Mouse (Mus musculus): ENCODE results near the gene Rad18. TPM values are rescaled to one million over a fixed set of nuclear protein-coding genes. Genes with fewer than 3 reads are reported as not detected.

The Rad18 gene
- 41.8 and 43.6 TPM in 2 replicates for polyA plus RNA-seq (2015; fragmentation: Nextera tagmentation; extraction: Ambion mirVana)

DNA sequence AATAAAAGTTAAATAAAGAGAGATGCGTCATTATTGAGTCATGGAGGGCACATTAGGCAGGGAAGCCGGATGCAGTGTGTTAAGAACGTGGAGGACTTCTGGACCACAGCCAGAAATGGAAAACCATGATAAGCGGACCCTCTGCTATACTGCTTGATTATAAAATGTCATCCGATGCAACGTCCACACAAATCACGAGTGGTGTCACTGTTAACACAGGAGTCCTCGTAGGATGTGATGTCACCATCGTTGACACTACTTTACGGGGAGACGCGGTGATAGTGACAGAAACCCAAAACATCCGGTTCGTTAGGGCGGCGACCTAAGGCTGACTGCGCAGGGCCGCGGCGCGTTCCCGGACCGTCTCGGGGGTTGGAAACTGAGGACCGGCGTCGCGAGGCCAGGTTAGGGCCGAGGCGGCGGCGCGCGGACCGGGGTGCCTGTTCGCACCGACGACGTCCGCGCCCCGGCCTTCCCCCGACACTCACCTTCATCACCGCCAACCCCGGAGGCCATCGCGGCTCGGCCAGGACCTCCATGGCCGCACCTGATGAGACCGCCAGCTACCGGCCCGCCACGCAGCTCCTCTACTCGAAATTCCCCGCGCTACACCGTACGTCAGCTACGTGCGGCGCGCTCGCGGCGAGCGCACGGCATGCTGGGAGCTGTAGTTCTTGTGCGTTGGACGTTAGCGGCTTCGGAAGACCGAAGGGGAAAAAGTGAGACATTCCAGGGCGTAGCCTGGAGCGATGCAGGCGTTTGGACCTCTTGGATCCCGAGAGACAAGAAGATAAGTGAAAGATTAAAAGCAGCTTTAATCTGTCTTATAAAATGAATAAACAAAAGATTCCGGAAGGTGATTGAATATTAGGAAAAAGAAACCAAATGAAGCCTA lies at the start of gene Rad18:
Gene Rad18, minus strand, starts transcription at position 631 of the 895 bp plus-strand sequence.
- ATAC-seq (ENCODE audit: low FRiP score, low read depth): peak; percentile 93
- Histone ChIP-seq H3K4me1 (peaks cover 11% of the 10 kb centered on the region), H3K9ac (peak within 1 kb of the TSS; percentile 78), H3K27me3 (peaks cover 10% of the 10 kb centered on the region), H3K9me3 (no peaks in the 10 kb centered on the region), H3K36me3 (no peaks in the 10 kb centered on the region), H3K27ac (no peak within 1 kb of the TSS), H3K4me2 (replicated peaks) (peak within 1 kb of the TSS; percentile 80), H3K4me3 (peak within 1 kb of the TSS; percentile 76)
- WGBS: under 1% methylated on average over 73 of the region's 77 CpGs

DNA sequence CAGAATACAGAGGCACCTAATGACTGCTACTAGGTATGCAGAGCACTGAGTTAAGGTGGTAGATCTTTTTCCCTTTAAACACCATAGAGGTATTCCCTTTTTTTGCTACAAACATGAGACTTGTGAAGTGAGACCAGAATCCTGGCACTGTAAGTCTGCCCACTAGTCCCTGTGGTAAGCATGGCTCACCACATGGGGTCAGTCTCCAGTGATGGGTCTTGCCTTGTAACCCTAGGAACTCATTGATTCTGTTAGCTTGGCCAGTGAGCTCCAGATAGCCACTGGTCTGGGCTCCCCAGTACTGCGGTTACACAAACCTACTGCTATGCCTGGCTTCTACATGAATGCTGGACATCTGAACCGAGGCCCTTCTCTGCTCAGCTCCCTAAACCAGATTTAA lies 45.8 kb upstream of the Rad18 start:
- no peak overlapping the region for H3K4me3 ChIP-seq
- no peak overlapping the region for H3K4me2 ChIP-seq (replicated peaks)
- H3K4me1 ChIP-seq: no peaks in the 10 kb centered on the region
- ATAC-seq (ENCODE audit: low FRiP score, low read depth): no peak
- no peak overlapping the region for H3K9ac ChIP-seq
- H3K36me3 ChIP-seq: peaks cover 36% of the 10 kb centered on the region
- H3K9me3 ChIP-seq: no peaks in the 10 kb centered on the region
- H3K27me3 ChIP-seq: no peaks in the 10 kb centered on the region
- WGBS: 79% methylated on average over 2 of the region's 2 CpGs
- no peak overlapping the region for H3K27ac ChIP-seq

DNA sequence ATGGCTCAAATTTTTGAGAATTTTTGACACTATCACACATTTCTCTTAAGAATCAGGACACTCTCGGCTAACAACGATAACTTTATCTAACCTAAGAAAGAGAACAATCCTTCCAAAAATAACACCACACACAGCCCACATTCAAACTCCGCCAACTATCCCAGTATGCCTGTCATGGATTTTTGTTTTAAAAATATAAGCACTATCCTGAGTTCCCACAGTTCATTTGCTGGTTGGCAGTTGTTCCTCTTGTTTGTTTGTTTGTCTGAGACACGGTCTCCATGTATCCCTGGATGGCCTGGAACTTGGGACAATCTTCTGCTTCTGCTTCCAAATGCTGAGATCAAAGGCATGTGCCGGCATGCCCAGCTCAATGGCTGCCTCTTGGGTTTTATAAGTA lies 45.3 kb upstream of the Rad18 start:
- peaks cover 36% of the 10 kb centered on the region for H3K36me3 ChIP-seq
- H3K9ac ChIP-seq: no peak overlapping the region
- H3K27me3 ChIP-seq: no peaks in the 10 kb centered on the region
- H3K9me3 ChIP-seq: no peaks in the 10 kb centered on the region
- no peak overlapping the region for H3K4me2 ChIP-seq (replicated peaks)
- ATAC-seq (ENCODE audit: low FRiP score, low read depth): no peak
- no peak overlapping the region for H3K4me3 ChIP-seq
- 85% methylated on average over 5 of the region's 5 CpGs for WGBS
- H3K27ac ChIP-seq: no peak overlapping the region
- H3K4me1 ChIP-seq: no peaks in the 10 kb centered on the region

DNA sequence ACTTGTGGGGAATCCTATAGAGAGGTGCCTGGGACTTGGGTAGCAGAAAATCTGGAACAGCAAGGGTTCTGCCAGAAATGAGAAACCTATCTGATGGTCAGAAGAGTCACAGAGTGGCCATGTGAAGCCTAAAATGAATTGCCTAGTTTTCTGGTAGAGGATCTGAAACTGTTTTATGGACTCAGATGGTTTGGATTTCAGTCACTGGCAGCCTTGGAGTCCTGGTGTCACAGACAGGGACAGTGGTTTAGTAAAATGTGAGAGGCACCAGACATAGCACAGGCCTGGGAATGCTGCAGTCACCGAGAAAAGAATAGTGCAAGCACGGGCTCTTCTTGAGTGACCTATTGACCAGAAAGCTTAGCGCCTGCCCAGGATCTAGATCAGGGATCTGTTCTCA lies 43.1 kb upstream of the Rad18 start:
- Histone ChIP-seq H3K27ac (no peak overlapping the region), H3K36me3 (peaks cover 44% of the 10 kb centered on the region), H3K4me3 (no peak overlapping the region), H3K4me2 (replicated peaks) (no peak overlapping the region), H3K9ac (no peak overlapping the region), H3K27me3 (no peaks in the 10 kb centered on the region), H3K9me3 (no peaks in the 10 kb centered on the region), H3K4me1 (no peaks in the 10 kb centered on the region)
- WGBS: 87% methylated on average over 3 of the region's 3 CpGs
- no peak for ATAC-seq (ENCODE audit: low FRiP score, low read depth)

DNA sequence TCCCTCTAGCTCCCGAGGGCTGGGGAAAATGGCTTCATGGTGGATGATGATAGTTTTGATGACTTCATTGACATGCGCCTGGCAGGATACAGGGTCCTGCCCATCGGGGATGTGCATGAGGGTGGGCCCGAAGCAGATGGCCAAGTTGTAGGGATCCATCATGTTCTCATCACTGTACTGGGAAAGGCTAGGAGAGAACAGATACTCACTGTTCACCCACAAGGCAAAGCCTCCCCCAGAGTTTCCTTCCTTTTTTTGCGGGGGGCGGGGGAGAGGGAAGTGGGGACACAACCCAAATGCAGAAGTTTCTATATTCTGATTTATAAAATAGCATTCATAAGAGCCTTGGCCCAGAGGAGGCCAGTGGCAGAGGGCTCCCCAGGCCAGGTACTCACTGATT lies 42.4 kb upstream of the Rad18 start:
- Histone ChIP-seq H3K36me3 (peaks cover 50% of the 10 kb centered on the region), H3K4me2 (replicated peaks) (no peak overlapping the region), H3K4me3 (no peak overlapping the region), H3K27me3 (no peaks in the 10 kb centered on the region), H3K9ac (no peak overlapping the region), H3K9me3 (no peaks in the 10 kb centered on the region), H3K4me1 (no peaks in the 10 kb centered on the region), H3K27ac (no peak overlapping the region)
- 90% methylated on average over 6 of the region's 6 CpGs for WGBS
- no peak for ATAC-seq (ENCODE audit: low FRiP score, low read depth)

DNA sequence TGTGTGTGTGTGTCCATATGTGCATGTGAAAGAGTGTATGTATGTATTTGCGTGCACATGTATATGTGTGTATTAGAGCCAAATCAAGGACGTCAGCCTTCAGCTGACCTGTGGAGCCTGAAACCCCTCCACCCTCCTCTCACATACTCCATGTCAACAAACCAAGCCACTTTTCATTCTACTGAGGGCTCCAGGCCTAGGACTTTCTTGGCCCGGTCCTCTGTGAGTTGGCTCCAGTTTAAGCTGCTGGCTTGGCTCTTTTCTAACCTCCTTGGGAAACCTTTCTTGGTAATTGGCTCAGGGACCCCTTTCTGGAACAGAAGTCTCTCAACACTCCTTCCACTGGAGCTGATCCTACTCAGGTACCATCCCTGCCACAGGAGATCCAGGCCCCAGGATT lies 40.0 kb upstream of the Rad18 start:
- ATAC-seq (ENCODE audit: low FRiP score, low read depth): no peak
- H3K9ac ChIP-seq: no peak overlapping the region
- no peak overlapping the region for H3K4me3 ChIP-seq
- H3K4me1 ChIP-seq: no peaks in the 10 kb centered on the region
- 92% methylated on average over 3 of the region's 3 CpGs for WGBS
- H3K4me2 ChIP-seq (replicated peaks): no peak overlapping the region
- no peaks in the 10 kb centered on the region for H3K27me3 ChIP-seq
- no peak overlapping the region for H3K27ac ChIP-seq
- H3K9me3 ChIP-seq: 0 out of 2 replicates have a peak, but pooled peaks cover 4% of the 10 kb centered on the region
- H3K36me3 ChIP-seq: peaks cover 53% of the 10 kb centered on the region

DNA sequence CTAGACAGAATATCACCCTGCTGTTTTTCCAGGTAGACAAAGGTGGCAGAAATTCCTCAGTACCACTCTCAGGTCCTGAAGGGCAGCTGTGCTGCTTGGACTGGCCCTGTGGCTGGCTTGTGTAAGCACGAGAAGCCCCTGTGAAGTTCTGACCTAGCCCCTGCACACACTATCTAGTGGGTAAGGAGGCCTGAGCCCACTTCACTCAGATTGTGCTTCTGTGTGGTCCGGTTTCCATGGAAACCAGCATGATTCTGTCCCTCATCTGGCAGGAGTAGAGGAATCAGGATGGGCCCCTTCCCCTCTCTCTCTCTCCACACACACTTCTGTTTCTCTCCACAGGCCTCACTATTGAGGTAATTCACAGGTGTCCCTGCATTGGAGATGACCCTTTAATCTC lies 38.6 kb upstream of the Rad18 start:
- Histone ChIP-seq H3K36me3 (peaks cover 58% of the 10 kb centered on the region), H3K9me3 (0 out of 2 replicates have a peak, but pooled peaks cover 4% of the 10 kb centered on the region), H3K27me3 (no peaks in the 10 kb centered on the region), H3K9ac (no peak overlapping the region), H3K27ac (no peak overlapping the region), H3K4me3 (no peak overlapping the region), H3K4me2 (replicated peaks) (no peak overlapping the region), H3K4me1 (no peaks in the 10 kb centered on the region)
- WGBS: 78% methylated on average over 2 of the region's 2 CpGs
- ATAC-seq (ENCODE audit: low FRiP score, low read depth): no peak

DNA sequence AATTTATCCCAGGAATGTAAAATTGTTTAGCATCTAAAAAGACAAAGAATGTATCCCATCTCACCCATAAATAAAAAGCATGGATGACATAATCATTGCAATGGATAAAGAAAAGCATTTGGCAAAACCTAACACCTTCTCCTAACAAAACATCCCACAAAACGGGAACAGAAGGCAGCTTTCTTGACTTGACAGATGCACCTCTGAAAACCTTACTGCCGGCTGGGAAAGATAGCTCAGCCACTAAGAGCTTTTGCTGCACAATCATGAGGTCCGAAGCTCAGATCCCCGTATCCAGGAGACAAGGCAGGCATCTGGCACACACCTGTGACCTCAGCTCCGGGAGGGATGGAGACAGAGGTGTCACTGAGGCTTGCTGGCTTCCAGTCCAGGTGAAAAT lies 37.5 kb upstream of the Rad18 start:
- no peak for ATAC-seq (ENCODE audit: low FRiP score, low read depth)
- no peak overlapping the region for H3K4me3 ChIP-seq
- H3K9me3 ChIP-seq: 0 out of 2 replicates have a peak, but pooled peaks cover 4% of the 10 kb centered on the region
- H3K27ac ChIP-seq: no peak overlapping the region
- no peaks in the 10 kb centered on the region for H3K27me3 ChIP-seq
- H3K4me1 ChIP-seq: peaks cover 7% of the 10 kb centered on the region
- no peak overlapping the region for H3K9ac ChIP-seq
- H3K36me3 ChIP-seq: peaks cover 53% of the 10 kb centered on the region
- 71% methylated on average over 5 of the region's 5 CpGs for WGBS
- H3K4me2 ChIP-seq (replicated peaks): no peak overlapping the region

DNA sequence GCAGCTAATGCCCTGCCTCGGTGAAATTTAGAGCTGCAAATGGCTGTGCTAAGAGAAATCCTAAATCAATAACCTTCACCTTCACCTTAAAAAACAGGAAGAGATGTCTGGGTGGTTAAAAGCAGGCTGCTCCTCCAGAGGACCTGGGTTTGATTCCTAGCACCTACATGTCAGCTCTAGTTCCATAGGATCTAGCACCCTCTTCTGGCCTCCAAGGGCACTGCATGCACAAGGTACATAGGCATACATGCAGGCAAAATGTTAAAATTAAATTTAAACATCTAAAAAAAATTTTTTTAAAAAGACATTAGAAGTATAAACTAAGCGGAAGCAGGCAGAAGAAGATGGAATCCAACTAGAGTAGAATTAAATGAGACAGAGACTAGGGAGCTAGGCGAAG lies 35.9 kb upstream of the Rad18 start:
- WGBS: 97% methylated on average over 3 of the region's 3 CpGs
- H3K27me3 ChIP-seq: no peaks in the 10 kb centered on the region
- ATAC-seq (ENCODE audit: low FRiP score, low read depth): no peak
- 0 out of 2 replicates have a peak, but pooled peaks cover 4% of the 10 kb centered on the region for H3K9me3 ChIP-seq
- no peak overlapping the region for H3K9ac ChIP-seq
- no peak overlapping the region for H3K27ac ChIP-seq
- no peak overlapping the region for H3K4me2 ChIP-seq (replicated peaks)
- peaks cover 39% of the 10 kb centered on the region for H3K36me3 ChIP-seq
- no peak overlapping the region for H3K4me3 ChIP-seq
- peaks cover 16% of the 10 kb centered on the region for H3K4me1 ChIP-seq

DNA sequence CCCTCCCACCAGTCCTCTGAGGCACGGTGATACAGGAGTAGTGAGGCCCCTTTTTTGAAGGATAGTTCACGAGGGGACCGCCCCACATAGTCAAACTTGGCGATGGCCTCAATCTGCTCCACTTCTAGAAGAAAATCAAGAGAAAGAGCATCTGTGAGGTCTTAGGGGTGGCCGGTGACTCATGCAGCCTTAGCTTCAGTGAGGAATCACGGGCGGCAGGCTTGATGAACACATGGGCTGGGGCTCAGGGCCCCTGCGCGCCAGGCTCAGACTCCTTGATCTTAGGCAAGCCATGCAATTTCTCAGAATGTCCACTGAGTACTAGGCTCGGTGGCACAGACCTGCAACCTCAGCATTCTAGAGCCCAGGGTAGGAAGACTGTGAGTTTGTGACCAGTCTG lies 34.9 kb upstream of the Rad18 start:
- H3K4me3 ChIP-seq: no peak overlapping the region
- no peak for ATAC-seq (ENCODE audit: low FRiP score, low read depth)
- no peaks in the 10 kb centered on the region for H3K27me3 ChIP-seq
- H3K36me3 ChIP-seq: peaks cover 45% of the 10 kb centered on the region
- H3K4me2 ChIP-seq (replicated peaks): no peak overlapping the region
- WGBS: 93% methylated on average over 10 of the region's 10 CpGs
- no peak overlapping the region for H3K27ac ChIP-seq
- H3K4me1 ChIP-seq: peaks cover 16% of the 10 kb centered on the region
- H3K9ac ChIP-seq: no peak overlapping the region
- H3K9me3 ChIP-seq: 0 out of 2 replicates have a peak, but pooled peaks cover 4% of the 10 kb centered on the region

DNA sequence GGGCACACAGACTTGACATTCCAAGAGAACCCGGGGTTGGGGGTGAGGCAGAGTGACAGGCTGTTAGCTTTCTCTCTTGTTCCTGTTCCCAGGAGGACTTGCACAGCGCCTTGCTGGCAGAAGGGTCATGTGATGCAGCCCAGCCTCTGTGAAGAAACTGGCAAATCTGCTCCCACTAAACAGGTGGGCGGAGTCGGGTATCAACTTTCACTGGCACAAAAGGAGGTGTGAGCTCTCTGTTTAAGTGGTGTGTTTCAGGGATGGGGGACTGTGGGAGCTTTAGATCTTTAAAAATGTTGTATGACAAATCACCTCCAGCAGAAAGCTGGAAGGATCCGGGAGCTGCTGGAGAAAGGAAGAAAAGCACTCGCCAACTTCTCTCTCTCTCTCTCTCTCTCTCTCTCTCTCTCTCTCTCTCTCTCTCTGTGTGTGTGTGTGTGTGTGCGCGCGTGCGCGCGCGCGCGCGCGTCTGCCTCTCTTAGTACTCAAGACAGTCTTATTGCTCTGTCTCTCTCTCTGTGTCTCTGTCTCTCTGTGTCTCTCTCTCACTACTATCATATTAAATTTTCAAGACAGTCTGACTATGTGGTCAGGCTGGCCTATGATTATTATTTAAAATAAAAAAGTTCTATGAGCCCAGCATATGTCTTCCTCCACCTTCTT lies 32.4 kb upstream of the Rad18 start:
- peak; percentile 84 for ATAC-seq (ENCODE audit: low FRiP score, low read depth)
- WGBS: 6% methylated on average over 17 of the region's 17 CpGs

DNA sequence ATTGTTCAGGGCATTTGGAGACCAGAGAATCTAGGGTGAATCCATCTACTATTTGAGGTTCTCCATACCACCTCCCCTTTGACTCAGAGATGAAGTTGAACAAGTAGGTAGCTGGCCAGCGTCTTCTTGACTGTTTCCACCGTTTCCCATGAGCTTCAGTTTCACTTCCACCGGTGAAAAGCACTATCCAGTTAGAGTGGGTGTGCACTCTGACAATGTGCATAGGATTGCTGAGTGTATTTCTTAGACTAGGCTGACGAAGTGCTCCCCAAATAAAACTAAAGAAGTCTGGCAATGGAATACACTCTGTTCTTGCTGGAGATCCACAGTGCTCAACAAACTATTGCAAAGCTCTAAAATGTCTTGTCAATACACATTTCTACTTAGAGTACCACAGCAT lies 29.0 kb upstream of the Rad18 start:
- Histone ChIP-seq H3K36me3 (peaks cover 17% of the 10 kb centered on the region), H3K4me1 (peaks cover 16% of the 10 kb centered on the region), H3K9me3 (no peaks in the 10 kb centered on the region), H3K9ac (no peak overlapping the region), H3K4me2 (replicated peaks) (no peak overlapping the region), H3K27me3 (no peaks in the 10 kb centered on the region), H3K4me3 (no peak overlapping the region), H3K27ac (no peak overlapping the region)
- no peak for ATAC-seq (ENCODE audit: low FRiP score, low read depth)
- 85% methylated on average over 4 of the region's 4 CpGs for WGBS

More for the DNA sequence above, 32.4 kb upstream of the Rad18 start:
- Histone ChIP-seq H3K9ac (peak overlapping the region; percentile 39), H3K4me2 (replicated peaks) (peak overlapping the region; percentile 53), H3K4me1 (peaks cover 16% of the 10 kb centered on the region), H3K4me3 (peak overlapping the region; percentile 34), H3K9me3 (0 out of 2 replicates have a peak, but pooled peaks cover 4% of the 10 kb centered on the region), H3K27me3 (no peaks in the 10 kb centered on the region), H3K36me3 (peaks cover 28% of the 10 kb centered on the region), H3K27ac (peak overlapping the region; percentile 48; the same call in 1 of the 2 replicates)

Data from limb, embryonic 13.5 days (tissue).